Mouse (Mus musculus): ENCODE measurements around the gene Trmt2a.

DNA sequence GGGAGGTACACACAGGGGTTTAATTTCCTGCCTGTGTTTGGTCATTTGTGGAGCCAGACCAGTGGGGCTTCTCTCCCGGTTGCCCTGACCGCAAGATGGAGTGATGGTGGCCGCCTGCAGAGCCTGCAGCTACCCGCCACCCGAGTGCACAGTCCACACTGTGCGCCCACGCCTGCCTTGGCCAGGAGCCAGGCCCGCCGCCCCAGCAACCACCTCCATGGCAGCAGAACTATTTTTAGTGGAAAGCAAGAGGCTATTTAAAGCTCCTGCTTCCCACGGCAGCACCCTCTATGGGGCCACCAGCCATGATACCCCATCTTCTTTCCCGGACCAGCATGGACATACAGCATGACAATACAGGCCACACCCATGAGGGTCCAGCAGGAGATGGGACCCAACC is 18.9 kb upstream of the Trmt2a start:
- no peak for TF ChIP-seq CTCF (IDR thresholded peaks at IDR 0.05; ENCODE audit: low read depth)
- no peak for TF ChIP-seq EP300 (IDR thresholded peaks at IDR 0.05; ENCODE audit: low read depth)
